In the genomic region with DNA sequence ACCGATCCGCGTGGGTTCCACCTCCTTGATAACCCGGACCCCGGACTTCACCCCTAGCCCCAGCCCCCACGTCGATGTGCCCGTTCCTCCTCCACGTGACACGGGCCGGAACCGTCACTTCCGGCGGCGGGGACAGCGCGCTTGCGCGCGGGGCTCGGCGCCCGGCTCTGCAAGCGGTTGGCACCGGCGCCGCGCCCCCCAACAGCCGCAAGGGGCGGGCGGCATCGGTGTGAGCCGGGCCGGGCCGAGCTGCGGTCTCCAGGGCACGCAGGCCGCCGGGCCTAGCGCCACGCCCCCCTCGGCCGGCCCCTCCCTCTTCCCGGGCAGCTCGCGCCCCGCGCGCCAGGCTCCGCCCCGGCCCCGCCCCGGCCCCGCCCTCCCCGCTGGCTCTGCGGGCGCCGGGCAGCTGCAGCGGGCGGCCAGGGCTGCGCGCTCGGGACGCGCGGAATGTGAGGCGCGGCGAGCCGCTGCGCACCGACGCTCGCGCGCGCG, we compare ENCODE assay signal across 8 mouse cellular contexts. TPM values are rescaled to one million over a fixed set of nuclear protein-coding genes. Genes with fewer than 3 reads are reported as not detected.
A peak's percentile ranks its signal among the peaks of the same experiment; 100 is the strongest.
DNase-seq lines count a peak whose midpoint lies in the region; ATAC-seq lines count a peak whose summit lies in the region.

TSS of gene Bmp2k (plus strand) at position 380 of the 492 bp plus-strand sequence.

- WGBS in hindbrain, embryonic 14.5 days, result under 1% methylated on average over 53 of the region's 78 CpGs

- peak; percentile 86 for DNase-seq in T-cell, adult 2 months (ENCODE audit: low spot score)
- DNase-seq in cerebellum, postnatal 25 days, result peak; percentile 90
- DNase-seq in frontal cortex, postnatal 36 days (ENCODE audit: low spot score in 2 of 2), result peak; percentile 87 to 88
- peak; percentile 88 for DNase-seq in hindbrain, embryonic 14.5 days (ENCODE audit: low spot score)
- peak; percentile 87 for DNase-seq in left cerebral cortex, adult 11 months (ENCODE audit: low spot score)
- peak; percentile 92 for DNase-seq in lung, postnatal 36 days
- DNase-seq in retina, embryonic 14.5 days (ENCODE audit: low spot score), result peak; percentile 87
- DNase-seq in thymus, postnatal 36 days, result peak; percentile 87 to 93

- peaks cover 18% of the 10 kb centered on the region for H3K4me1 ChIP-seq in hindbrain, embryonic 14.5 days (replicated peaks; ENCODE audit: control insufficient read depth, insufficient read depth, low read length)

- H3K9me3 ChIP-seq in hindbrain, embryonic 14.5 days (ENCODE audit: control insufficient read depth, low read length), result no peaks in the 10 kb centered on the region

- H3K9ac ChIP-seq in hindbrain, embryonic 14.5 days, result peak within 1 kb of the TSS; percentile 78

- H3K4me3 ChIP-seq in hindbrain, embryonic 14.5 days (replicated peaks; ENCODE audit: low read length), result peak within 1 kb of the TSS; percentile 72

- H3K27ac ChIP-seq in hindbrain, embryonic 14.5 days, result peak within 1 kb of the TSS; percentile 83

- peak; percentile 97 for ATAC-seq in hindbrain, embryonic 14.5 days (ENCODE audit: low FRiP score)

- no peaks in the 10 kb centered on the region for H3K36me3 ChIP-seq in hindbrain, embryonic 14.5 days (replicated peaks; ENCODE audit: control insufficient read depth, insufficient read depth)

- H3K4me2 ChIP-seq in hindbrain, embryonic 14.5 days (replicated peaks), result peak within 1 kb of the TSS; percentile 95

- H3K27me3 ChIP-seq in hindbrain, embryonic 14.5 days (ENCODE audit: control insufficient read depth, insufficient read depth, low read length), result no peaks in the 10 kb centered on the region

RNA-seq across cellular contexts. Expression of gene Bmp2k, which starts in this region (rescaled TPM):
- polyA plus RNA-seq in hindbrain, embryonic 14.5 days (2014; fragmentation: Nextera tagmentation; extraction: Ambion mirVana), result 11.7 and 12.4 TPM in 2 replicates

Comparison
In these comparisons a context has a peak if more than half of its experiments do, and no peak if none do; other contexts are left out.
1. Peak in every context shown above with its lines: DNase-seq, ATAC-seq, H3K4me3 ChIP-seq and H3K27ac ChIP-seq.